Mouse (Mus musculus) mouse embryonic stem cell (cell line): Measurements from ENCODE around the gene Hspa5.
"Not testable (repeated sequence)": the region's sequence is repeated elsewhere in the genome, so short reads cannot be mapped to it uniquely, and the experiment has no call there.

Source experiments
- in situ Hi-C, 2 experiments: fragments of 300-500 bp; cut with MboI; formaldehyde crosslinking; loops; 1 replicate in 1 of 2; 3 replicates in 1 of 2; pipeline ENCODE4 v1.14.3; 2019 to 2020; ENCODE audit warnings: low sequenced_read_pairs in 2 of 2, low pct_unique_long_range_greater_than_20kb in 1 of 2, mixed read lengths in 1 of 2; ENCODE audit not compliant: unreplicated experiment in 1 of 2

Hspa5 gene

DNA sequence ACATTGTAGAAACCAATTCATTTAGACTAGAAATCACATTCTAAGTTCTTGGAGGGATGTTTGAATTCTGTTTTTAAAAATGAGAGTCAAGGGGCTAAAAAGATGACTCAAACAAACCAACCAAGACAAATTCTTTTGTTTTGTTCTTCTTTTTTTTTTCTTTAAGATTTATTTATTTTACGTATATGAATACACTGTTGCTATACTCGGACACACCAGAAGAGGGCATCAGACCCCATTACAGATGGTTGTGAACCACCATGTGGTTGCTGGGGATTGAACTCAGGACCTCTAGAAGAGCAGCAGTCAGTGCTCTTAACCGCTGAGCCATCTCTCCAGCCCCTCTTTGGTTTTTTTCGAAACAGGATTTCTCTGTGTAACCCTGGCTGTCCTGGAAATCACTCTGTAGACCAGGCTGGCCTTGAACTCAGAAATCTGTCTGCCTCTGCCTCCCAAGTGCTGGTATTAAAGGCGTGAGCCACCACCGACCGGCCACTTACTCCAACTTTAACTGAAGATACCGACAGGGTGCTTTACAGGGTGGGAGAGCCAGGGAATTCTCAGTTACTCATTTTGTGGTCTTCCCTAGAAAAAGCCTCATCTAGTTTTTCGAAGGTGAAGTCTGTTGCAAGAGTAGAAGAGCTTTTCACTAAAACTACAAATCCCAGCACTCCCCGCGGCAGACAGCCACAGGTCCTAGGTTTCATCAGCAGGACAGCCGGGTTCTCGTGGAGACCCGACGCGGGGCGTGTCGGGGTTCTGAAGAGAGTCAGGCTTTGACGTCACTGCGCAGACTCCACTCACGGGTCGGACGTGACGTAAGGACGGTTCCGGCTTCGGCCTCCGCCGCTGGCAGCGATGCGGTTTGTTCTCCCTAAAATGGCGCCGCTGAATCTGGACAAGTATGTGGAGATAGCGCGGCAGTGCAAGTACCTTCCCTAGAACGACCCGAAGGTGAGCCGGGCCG is 30.0 kb downstream of the Hspa5 start:
- in situ Hi-C loops: no loop called here

- in situ Hi-C loops: not testable (repeated sequence)
Observed at GRCm38 (mm10) chr2:34802565-34803245, 30.9 kb downstream of the Hspa5 start.

DNA sequence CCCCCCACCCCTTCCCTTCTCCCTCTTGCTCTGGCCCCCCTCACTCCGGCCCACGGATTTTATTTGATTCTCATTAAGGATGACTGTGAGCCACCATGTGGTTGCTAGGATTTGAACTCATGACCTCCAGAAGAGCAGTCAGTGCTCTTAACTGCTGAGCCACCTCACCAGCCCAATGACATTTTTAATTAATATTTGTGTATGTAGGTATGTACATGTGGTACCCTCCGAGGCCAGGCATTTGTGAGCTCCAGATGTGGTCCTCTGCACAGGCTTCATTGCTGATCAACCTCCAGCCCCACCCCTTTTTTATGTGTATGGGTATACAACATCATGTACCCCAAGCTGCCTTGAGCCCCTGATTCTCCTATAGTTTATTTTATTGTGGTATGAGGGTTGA is 32.0 kb downstream of the Hspa5 start:
- in situ Hi-C loops: no loop called here

GRCm38 (mm10) chr2:34804172-34804571 is 32.4 kb downstream of the Hspa5 start:
- in situ Hi-C loops: no loop called here

GRCm38 (mm10) chr2:34804815-34805214 is 33.0 kb downstream of the Hspa5 start:
- in situ Hi-C loops: no loop called here

GRCm38 (mm10) chr2:34805364-34805950 is 33.7 kb downstream of the Hspa5 start:
- in situ Hi-C loops: no loop called here

DNA sequence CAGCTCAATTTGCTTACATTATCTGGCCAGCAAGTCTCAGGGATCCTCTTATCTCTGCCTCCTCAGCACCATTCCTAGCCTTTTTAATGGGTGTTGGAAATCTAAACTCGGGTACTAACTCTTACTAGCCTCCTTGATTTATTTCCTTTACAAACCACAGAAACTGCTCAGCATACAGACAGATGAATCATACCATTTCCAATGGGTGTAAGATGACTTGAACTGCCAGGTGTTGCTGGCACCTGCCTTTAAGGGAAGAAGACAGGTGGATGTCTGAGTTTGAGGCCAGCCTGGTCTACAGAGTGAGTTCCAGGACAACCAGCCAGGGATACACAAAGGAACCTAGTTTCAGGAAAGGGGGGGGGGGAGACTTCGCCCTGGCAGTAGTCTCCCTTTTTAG is 36.3 kb downstream of the Hspa5 start:
- in situ Hi-C loops: no loop called here

DNA sequence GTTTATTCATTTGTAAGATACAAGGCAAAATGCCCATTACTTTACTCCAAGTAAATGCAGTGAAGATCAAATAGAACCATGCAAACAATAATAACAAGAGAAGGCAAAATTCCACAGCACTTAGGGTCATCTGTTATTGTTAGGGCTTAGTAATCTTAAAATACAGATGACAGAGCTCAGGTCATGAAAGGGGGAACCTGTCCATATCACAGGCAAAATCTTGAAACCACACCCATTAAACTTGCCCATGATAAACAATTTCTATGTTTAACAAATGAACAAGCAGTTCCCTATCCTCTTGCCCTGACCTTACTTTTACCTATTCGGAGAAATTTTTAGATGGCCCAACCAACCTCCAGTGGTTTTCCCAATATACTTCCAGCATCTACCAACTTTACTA is 37.8 kb downstream of the Hspa5 start:
- in situ Hi-C loops: no loop called here

DNA sequence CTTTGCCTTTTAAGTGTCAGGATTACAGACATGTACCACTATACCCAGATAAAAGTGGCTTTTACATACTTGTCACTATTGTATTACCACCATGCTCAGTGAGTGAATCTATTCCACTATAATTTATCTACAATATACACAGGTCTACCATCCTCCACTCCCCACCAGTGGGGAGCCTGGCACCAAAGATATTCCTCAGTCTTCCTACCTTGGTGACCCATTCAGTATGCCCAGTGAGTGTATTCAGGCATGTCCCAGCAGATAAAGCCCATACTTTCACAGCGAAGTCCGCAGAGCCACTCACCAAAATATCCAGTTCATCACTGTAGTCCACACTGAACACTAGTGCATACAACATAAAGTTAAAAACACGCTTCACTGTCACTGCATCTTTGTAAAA is 39.0 kb downstream of the Hspa5 start:
- in situ Hi-C loops: no loop called here

DNA sequence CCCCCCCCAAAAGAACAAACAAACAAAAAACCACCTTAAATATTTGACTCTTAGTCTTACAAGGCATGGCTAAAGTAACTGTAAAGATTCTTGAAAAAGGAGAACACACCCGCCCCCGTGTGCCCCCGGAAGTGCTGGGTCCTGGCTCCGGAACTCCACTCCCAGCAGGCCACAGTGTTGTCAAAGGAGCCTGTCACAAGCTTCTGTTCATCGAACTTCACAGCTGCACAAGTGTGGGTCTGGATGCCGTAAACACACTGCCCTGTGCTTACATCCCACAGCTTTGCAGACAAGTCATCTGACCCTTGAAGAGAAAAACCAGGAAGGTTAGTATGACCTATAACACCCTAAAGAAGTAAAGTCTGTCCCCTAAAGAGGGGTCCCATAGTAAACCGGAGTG is 40.9 kb downstream of the Hspa5 start:
- in situ Hi-C loops: no loop called here

GRCm38 (mm10) chr2:34815893-34816292 is 44.1 kb downstream of the Hspa5 start:
- in situ Hi-C loops: not testable (repeated sequence)

GRCm38 (mm10) chr2:34818492-34818891 is 46.7 kb downstream of the Hspa5 start:
- in situ Hi-C loops: no loop called here

DNA sequence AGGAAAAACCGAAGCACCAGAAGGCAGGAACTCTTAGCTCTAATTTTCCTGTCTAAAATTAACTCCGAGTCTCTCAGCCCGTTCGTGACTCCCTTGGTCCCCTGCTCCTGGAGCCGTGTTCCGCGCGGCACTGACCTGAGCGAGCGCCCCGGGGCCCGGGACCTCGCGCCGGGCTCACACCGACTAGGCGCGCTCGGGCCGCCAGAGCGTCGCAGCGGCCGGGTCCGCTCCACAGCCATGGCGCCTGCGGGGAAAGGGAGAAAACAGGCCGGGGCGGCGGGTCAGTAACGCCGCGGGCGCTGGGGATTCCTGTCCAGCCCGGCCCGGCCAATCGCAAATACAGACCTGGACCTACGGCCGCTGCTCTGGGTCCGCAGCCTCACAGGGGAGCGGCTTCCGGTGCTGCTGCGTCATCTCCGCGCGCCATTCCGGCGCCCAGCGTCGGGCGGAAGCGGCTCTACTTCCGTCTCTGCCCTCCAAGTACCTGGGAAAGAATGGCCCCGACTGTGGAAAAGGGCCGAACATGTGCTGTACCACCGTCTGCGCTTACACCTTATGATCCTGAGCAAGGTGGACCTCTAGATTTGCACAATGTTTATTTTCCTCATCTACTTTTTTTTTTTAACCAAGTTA is 54.2 kb downstream of the Hspa5 start, which contains the start of gene Fbxw2:
Fbxw2 (minus strand) TSS at position 485 of the 633 bp plus-strand sequence.
- in situ Hi-C loops: no loop called here

- in situ Hi-C loops: no loop called here
Observed at GRCm38 (mm10) chr2:34826460-34827231, 54.9 kb downstream of the Hspa5 start.
